Mouse (Mus musculus) heart, embryonic 12.5 days (tissue): ENCODE results near the gene Cldnd1. TPM values are rescaled to one million over a fixed set of nuclear protein-coding genes. Genes with fewer than 3 reads are reported as not detected.
A peak's percentile ranks its signal among the peaks of the same experiment; 100 is the strongest.

ENCODE experiments used
- ATAC-seq: fragments of 200-750 bp; cut with Nextera tagmentation; 2 replicates; pipeline ENCODE4 v1.8.0; 2017; ENCODE audit warnings: moderate TSS enrichment, moderate library complexity; ENCODE audit not compliant: insufficient number of reproducible peaks, low FRiP score
- H3K27ac ChIP-seq: fragments of 300-500 bp; sonication (generic); 2 replicates; pipeline ENCODE4 v1.5.1; 2016; ENCODE audit warnings: mild to moderate bottlenecking, moderate library complexity; ENCODE audit not compliant: poor library complexity, severe bottlenecking
- H3K27me3 ChIP-seq: fragments of 300-500 bp; sonication (generic); replicated peaks from 2 replicates; pipeline ENCODE4 v1.6.1; 2016; ENCODE audit warnings: mild to moderate bottlenecking, moderate library complexity
- H3K36me3 ChIP-seq: fragments of 300-500 bp; sonication (generic); 2 replicates; pipeline ENCODE4 v1.6.1; 2016; ENCODE audit warnings: mild to moderate bottlenecking, moderate library complexity
- H3K4me1 ChIP-seq: fragments of 300-500 bp; sonication (generic); replicated peaks from 2 replicates; pipeline ENCODE4 v1.6.1; 2016; ENCODE audit warnings: mild to moderate bottlenecking
- H3K4me2 ChIP-seq: fragments of 300-500 bp; sonication (generic); 2 replicates; pipeline ENCODE4 v1.6.1; 2016; ENCODE audit warnings: mild to moderate bottlenecking, moderate library complexity
- H3K4me3 ChIP-seq: fragments of 300-500 bp; sonication (generic); 2 replicates; pipeline ENCODE4 v1.5.1; 2016; ENCODE audit warnings: mild to moderate bottlenecking
- H3K9ac ChIP-seq: fragments of 300-500 bp; sonication (generic); 2 replicates; pipeline ENCODE4 v1.6.1; 2016; ENCODE audit warnings: mild to moderate bottlenecking, moderate library complexity
- H3K9me3 ChIP-seq: fragments of 300-500 bp; sonication (generic); replicated peaks from 2 replicates; pipeline ENCODE4 v1.6.1; 2016; ENCODE audit warnings: mild to moderate bottlenecking, moderate library complexity
- WGBS: fragments of 180-500 bp; shearing (Covaris S2); methylation state at CpG from one replicate; pipeline ENCODE4 v1.1.7; 2016; 5-methylcytosine and 5-hydroxymethylcytosine counted together
- polyA plus RNA-seq: library from polyadenylated mRNA; unstranded; fragments of >200 nt; fragmentation: Nextera tagmentation; extraction: Ambion mirVana; gene quantifications from 2 replicates; pipeline ENCODE4 v1.2.1, GENCODE M21; 2016

The Cldnd1 gene
- polyA plus RNA-seq, 1 experiment from 2014 or later, result 111 TPM

DNA sequence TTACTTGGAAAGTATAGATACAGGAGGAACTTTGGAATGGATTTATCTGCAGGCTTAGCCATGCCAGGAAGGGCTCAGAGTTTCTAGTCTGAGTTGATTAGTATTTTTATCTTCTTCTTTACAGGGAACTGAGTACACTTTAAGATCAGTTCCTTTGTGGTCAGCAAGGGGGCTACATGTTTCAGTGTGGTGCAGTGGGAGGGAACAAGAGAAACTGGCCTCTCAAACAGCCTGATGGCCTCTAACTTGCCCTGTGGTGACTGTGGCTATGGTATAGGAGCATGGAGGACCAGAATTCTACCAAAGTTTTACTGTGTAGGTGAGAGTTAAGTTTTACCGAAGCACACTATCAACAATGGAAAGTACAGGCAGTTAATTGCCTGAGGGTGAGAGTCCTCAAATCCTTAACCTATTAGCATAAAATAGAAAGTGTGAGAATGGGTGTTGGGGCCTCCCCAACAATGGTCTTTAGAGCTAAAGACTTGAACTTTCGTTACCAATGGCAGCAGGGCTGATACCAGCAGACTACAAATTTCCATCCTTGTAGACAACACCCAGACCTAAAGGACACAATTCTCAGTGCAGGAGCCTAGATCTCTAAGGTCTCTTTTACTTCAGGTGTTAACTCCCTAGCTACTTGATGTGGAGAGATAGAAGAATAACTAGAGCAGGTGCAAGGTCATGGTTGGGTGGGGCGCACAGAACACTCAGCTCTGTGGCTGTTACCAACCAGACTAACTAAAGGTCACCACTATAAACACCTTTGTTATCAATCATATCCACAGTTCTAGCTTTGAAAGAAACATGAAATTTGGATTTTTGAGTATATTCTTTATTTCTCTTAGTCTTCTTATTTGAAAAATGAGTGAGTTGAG lies 18.9 kb upstream of the Cldnd1 start:
- no peak for ATAC-seq
- Histone ChIP-seq H3K4me2 (no peak overlapping the region), H3K36me3 (no peaks in the 10 kb centered on the region), H3K27ac (no peak overlapping the region), H3K4me3 (no peak overlapping the region), H3K9me3 (no peaks in the 10 kb centered on the region), H3K27me3 (no peaks in the 10 kb centered on the region), H3K4me1 (peaks cover under 1% of the 10 kb centered on the region; the same call in 1 of the 2 replicates), H3K9ac (no peak overlapping the region)
- WGBS, result 77% methylated on average over 3 of the region's 3 CpGs

DNA sequence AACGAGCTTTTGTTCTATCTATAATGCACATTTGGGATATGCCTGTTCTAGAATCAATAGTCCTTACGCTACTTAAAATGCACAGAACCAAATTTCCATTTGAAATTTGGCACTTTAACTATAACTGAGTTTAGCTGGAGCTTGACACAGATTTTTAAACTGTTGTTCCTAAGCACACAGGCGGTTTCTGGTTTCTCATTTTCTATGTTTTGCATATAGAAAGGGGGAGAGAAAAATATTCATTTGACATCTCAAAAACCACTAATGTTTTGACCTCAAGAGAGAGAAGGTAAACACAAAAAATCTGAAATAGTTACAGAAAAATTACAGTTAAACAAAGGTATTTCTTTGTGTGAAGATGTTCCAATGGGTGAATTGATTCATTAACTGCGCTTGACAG lies 18.2 kb upstream of the Cldnd1 start:
- Histone ChIP-seq H3K4me1 (no peaks in the 10 kb centered on the region), H3K9me3 (no peaks in the 10 kb centered on the region), H3K4me2 (no peak overlapping the region), H3K27ac (no peak overlapping the region), H3K4me3 (no peak overlapping the region), H3K36me3 (no peaks in the 10 kb centered on the region), H3K9ac (no peak overlapping the region), H3K27me3 (no peaks in the 10 kb centered on the region)
- WGBS, result 75% methylated on average over 4 of the region's 4 CpGs
- ATAC-seq, result no peak

DNA sequence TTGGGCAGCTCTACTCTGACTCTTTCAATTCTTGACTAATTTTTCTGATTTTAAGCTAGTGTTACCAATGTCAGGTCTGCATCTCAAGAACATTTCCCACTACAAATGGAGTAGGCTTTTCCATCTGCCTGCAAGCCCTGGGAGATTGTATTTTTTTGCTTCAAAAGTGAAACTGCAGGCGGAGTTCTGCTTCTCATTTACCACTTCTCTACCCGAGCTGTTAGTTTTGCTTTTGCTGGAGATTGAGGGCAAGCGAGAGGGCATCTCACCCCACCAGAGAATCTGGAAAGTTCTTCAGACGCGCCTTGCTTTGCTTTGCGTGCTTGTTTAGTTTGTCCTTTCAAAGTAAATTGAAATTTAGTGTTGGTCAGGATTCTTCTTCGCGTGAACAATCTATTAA lies 15.5 kb upstream of the Cldnd1 start:
- Histone ChIP-seq H3K4me3 (no peak overlapping the region), H3K36me3 (no peaks in the 10 kb centered on the region), H3K9me3 (no peaks in the 10 kb centered on the region), H3K27ac (no peak overlapping the region), H3K4me1 (no peaks in the 10 kb centered on the region), H3K4me2 (no peak overlapping the region), H3K27me3 (no peaks in the 10 kb centered on the region), H3K9ac (no peak overlapping the region)
- no peak for ATAC-seq
- WGBS, result 78% methylated on average over 8 of the region's 8 CpGs

DNA sequence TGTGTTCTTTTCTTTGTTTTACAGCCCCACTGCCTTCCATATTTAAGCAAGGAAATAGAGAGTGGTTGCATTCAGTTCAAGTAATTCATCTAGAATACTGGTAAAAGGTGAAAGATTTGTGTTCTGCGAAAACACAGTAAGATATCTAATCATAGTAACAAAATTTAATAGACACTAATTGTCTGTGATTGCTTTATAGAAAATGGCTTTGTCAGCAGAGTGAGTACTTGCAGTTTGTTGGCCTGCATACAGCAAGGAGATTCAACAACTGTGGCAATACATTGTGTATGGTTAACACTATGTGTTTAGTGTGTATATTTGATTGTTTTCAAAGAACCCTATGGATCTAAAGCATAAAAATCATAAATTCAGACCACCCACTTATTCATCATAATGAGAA lies 14.6 kb upstream of the Cldnd1 start:
- 87% methylated on average over 1 of the region's 1 CpGs for WGBS
- no peak overlapping the region for H3K4me3 ChIP-seq
- H3K4me1 ChIP-seq, result no peaks in the 10 kb centered on the region
- H3K4me2 ChIP-seq, result no peak overlapping the region
- no peak for ATAC-seq
- no peaks in the 10 kb centered on the region for H3K36me3 ChIP-seq
- no peaks in the 10 kb centered on the region for H3K9me3 ChIP-seq
- H3K27me3 ChIP-seq, result no peaks in the 10 kb centered on the region
- H3K9ac ChIP-seq, result no peak overlapping the region
- no peak overlapping the region for H3K27ac ChIP-seq

DNA sequence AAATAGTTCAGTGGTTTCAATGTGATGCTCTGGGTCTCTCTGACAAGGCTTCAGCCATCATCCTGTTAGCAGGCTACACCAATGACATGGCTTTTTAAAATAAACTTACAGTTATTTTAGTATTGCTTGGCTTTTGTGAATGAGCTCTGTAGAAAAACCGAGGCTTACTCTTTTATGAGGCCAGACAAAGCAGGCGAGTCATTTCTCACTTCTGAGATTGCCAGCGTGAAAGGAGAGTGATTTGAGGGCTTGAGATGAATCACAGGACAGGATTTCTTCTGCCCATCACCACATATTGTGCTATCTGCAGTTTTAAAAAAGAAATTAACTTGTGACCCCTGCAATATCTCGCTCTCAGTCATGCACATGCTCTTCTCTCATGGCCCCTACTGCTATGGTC lies 12.7 kb upstream of the Cldnd1 start:
- Histone ChIP-seq H3K27me3 (no peaks in the 10 kb centered on the region), H3K9me3 (no peaks in the 10 kb centered on the region), H3K4me3 (no peak overlapping the region), H3K27ac (no peak overlapping the region), H3K9ac (no peak overlapping the region), H3K4me2 (no peak overlapping the region), H3K36me3 (no peaks in the 10 kb centered on the region), H3K4me1 (no peaks in the 10 kb centered on the region)
- WGBS, result 52% methylated on average over 4 of the region's 4 CpGs
- ATAC-seq, result no peak

DNA sequence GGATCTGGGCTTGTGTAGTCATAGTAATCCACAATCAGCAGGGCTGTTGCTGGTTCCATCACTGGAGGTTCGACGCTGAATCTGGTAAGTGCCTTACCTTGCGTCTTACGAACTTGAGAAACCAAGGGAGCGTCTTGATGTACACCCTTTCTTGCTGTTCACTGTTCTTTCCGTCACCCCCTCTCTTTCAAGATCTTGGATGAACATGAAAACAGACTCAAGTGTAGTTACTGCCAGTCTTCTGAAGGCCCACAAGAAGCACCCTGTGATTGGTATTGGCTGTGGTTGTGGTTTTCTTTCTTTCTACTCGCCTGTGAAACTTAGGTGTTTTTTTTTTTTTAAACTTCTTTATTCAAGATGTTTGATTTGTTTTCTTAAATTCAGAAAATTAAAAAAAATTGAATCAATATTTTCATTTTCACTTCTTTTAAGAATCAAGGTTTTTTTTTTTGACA lies 9.0 kb upstream of the Cldnd1 start, which contains the start of gene Gpr15:
TSS of gene Gpr15 (minus strand) at position 405 of the 455 bp plus-strand sequence.
- Histone ChIP-seq H3K9me3 (no peaks in the 10 kb centered on the region), H3K9ac (no peak within 1 kb of the TSS), H3K4me1 (no peaks in the 10 kb centered on the region), H3K27me3 (no peaks in the 10 kb centered on the region), H3K4me2 (no peak within 1 kb of the TSS), H3K36me3 (no peaks in the 10 kb centered on the region), H3K4me3 (no peak within 1 kb of the TSS), H3K27ac (no peak within 1 kb of the TSS)
- 85% methylated on average over 7 of the region's 7 CpGs for WGBS
- no peak for ATAC-seq

DNA sequence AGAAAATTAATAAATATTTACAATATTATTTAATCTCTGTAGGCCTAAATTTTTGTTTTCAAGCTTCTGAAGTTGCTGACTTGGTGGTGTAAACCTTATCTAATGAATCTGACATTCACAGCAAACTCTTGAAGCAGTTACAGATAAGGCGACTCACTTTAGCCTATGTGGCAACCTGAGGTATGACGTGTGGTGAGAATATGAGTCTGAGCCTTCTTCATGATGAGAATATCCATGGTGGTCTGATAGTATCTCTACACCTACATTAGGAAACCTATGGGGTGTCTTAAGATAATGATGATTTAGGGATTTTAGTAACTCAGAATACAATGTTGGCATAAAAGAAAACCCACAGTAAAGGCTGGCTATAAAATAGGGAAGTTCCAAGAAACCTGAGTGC lies 5.4 kb upstream of the Cldnd1 start:
- ATAC-seq, result no peak
- Histone ChIP-seq H3K9me3 (no peaks in the 10 kb centered on the region), H3K9ac (no peak overlapping the region), H3K36me3 (no peaks in the 10 kb centered on the region), H3K4me2 (no peak overlapping the region), H3K27me3 (no peaks in the 10 kb centered on the region), H3K4me1 (no peaks in the 10 kb centered on the region), H3K4me3 (no peak overlapping the region), H3K27ac (no peak overlapping the region)
- WGBS, result 68% methylated on average over 2 of the region's 2 CpGs

DNA sequence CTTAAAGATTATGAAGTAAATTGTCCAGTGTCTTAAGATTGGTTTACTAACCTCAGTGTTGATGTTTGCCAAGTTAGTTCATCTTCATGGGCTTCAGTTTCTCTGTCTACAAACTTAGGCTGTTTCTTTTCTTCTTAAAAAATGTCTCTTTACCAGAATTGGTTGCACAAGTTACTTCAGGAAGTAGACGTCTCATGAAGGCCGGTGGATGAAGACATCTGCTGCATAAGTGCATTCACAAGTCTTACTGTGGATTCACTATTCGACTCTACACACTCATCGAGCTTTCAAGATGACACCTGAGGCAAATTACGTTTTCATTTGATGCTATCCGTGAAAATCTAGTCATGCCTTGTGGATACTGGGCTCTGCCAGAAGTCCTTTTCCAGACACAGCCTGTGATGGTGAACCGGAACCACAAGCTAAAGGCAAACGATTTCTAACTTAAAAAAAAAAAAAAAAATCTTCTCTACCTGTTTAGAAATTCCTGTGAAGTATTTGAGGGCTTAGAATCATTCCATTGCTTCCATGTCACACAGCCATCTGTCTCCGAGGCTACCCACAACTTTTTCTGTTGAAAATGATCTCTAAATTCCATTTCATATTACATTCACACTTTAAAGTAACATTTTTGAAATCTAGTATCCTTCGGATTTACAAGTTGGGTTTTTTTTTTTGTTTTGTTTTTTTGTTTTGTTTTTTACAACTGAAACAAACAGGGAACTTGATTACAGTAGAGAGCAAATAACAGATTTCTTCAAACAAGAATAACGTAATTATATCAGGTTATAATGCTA lies 832 bp upstream of the Cldnd1 start:
- 77% methylated on average over 11 of the region's 11 CpGs for WGBS
- H3K4me3 ChIP-seq, result peak overlapping the region; percentile 81; the same call in 1 of the 2 replicates
- no peak for ATAC-seq

DNA sequence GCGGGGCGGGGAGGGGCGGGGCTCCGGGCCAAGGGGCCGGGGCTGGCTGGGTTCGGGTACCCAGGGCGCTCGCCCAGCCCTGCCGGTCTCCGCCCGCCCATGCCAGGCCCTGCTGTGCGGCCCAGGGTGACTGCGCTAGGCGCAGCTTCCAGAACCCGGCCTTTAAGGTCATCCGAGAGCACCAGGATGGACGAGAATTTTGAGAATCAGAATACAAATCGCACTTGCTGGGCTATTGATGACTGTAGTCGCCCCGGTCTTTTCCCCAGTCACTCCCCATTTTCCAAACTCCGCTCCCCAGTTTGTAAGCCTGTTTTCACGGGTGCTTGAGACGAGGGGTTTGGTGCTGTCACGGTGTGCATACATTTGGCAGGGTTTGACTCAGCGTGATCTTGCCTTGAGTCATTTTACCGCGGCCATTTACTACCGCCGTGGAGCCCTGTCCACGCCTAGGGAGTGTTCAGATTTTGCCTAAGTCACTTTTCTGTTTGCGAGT lies 514 bp downstream of the Cldnd1 start:
- Histone ChIP-seq H3K27me3 (no peaks in the 10 kb centered on the region), H3K9me3 (no peaks in the 10 kb centered on the region), H3K9ac (peak overlapping the region; percentile 84), H3K27ac (peak overlapping the region; percentile 83), H3K36me3 (peaks cover 36% of the 10 kb centered on the region), H3K4me2 (peak overlapping the region; percentile 67), H3K4me1 (peaks cover 4% of the 10 kb centered on the region), H3K4me3 (peak overlapping the region; percentile 81)
- ATAC-seq, result peak; percentile 91
- under 1% methylated on average over 23 of the region's 31 CpGs for WGBS

More for the DNA sequence above, 832 bp upstream of the Cldnd1 start:
- peaks cover 4% of the 10 kb centered on the region for H3K4me1 ChIP-seq
- H3K27me3 ChIP-seq, result no peaks in the 10 kb centered on the region
- no peak overlapping the region for H3K27ac ChIP-seq
- peaks cover 22% of the 10 kb centered on the region for H3K36me3 ChIP-seq
- no peak overlapping the region for H3K9ac ChIP-seq
- H3K9me3 ChIP-seq, result no peaks in the 10 kb centered on the region
- H3K4me2 ChIP-seq, result no peak overlapping the region

DNA sequence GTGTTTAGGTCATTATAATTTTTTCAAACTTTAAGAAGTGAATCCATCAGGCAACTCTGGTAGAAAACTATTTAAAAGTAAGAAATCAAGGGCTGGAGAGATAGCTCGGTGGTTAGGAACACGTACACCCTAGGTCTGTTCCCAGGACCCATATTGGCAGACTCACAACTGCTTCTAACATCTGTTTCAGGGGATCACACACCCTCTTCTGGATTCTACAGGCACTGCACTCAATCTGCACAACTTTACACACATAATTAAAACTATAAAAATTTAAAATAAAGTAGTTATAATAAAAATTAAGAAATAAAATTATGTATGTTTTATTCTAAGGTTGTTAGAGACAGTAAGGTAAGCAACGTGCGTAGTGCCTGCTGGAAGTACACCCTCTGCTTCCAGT lies 10.5 kb downstream of the Cldnd1 start:
- H3K27ac ChIP-seq, result no peak overlapping the region
- H3K9me3 ChIP-seq, result no peaks in the 10 kb centered on the region
- ATAC-seq, result no peak
- no peak overlapping the region for H3K4me3 ChIP-seq
- no peaks in the 10 kb centered on the region for H3K4me1 ChIP-seq
- no peak overlapping the region for H3K4me2 ChIP-seq
- H3K27me3 ChIP-seq, result no peaks in the 10 kb centered on the region
- WGBS, result 77% methylated on average over 4 of the region's 4 CpGs
- H3K36me3 ChIP-seq, result peaks cover 14% of the 10 kb centered on the region
- no peak overlapping the region for H3K9ac ChIP-seq

DNA sequence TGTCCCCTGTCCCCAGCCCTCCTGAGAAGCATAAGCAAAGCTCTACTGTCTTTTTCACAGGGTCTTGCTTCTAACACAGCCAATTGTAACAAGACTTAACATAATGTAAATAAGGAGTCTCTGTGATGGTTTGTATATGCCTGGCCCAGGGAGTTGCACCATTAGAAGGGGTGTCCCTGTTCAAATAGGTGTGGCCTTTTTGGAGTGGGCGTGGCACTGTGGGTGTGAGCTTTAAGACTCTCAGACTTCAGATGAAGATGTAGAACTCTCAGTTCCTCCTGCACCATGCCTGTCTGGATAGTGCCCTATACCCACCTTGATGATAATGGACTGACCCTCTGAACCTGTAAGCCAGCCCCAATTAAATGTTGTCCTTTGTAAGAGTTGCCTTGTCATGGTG lies 11.1 kb downstream of the Cldnd1 start:
- Histone ChIP-seq H3K36me3 (peaks cover 12% of the 10 kb centered on the region), H3K27ac (no peak overlapping the region), H3K27me3 (no peaks in the 10 kb centered on the region), H3K9ac (no peak overlapping the region), H3K4me2 (no peak overlapping the region), H3K9me3 (no peaks in the 10 kb centered on the region), H3K4me3 (no peak overlapping the region), H3K4me1 (no peaks in the 10 kb centered on the region)
- WGBS, result 89% methylated on average over 1 of the region's 1 CpGs
- ATAC-seq, result no peak
